Mouse (Mus musculus): ENCODE measurements around the gene Khnyn.

- TF ChIP-seq CTCF (IDR thresholded peaks at IDR 0.05; ENCODE audit: low read depth) = peak; percentile 88
- no peak for TF ChIP-seq EP300 (IDR thresholded peaks at IDR 0.05; ENCODE audit: low read depth)
Observed at GRCm38 (mm10) chr14:55918240-55919082, 33.7 kb downstream of the Khnyn start.
